Mouse (Mus musculus) monocyte, adult 5-6 weeks (primary cell): ENCODE results near the gene P2ry6. TPM values are rescaled to one million over a fixed set of nuclear protein-coding genes. Genes with fewer than 3 reads are reported as not detected.

Experiments used
- ATAC-seq: fragments of 153-309, 156-312 bp; replicated peaks from 2 replicates; pipeline ENCODE4 v1.8.0; 2017; ENCODE audit warnings: mild to moderate bottlenecking; ENCODE audit not compliant: low TSS enrichment, insufficient number of reproducible peaks, severe bottlenecking, poor library complexity, low FRiP score
- total RNA-seq: library from RNA; stranded (forward); fragments of 200-1000, 200-491, 200-594 nt; gene quantifications from 3 replicates; pipeline ENCODE4 v1.2.3, GENCODE M21; 2017

P2ry6 gene
- total RNA-seq, 1 experiment from 2014 or later = 27.7 TPM

- no peak for ATAC-seq
Measured at GRCm38 (mm10) chr7:100897828-100898227, 76.6 kb downstream of the P2ry6 start.

DNA sequence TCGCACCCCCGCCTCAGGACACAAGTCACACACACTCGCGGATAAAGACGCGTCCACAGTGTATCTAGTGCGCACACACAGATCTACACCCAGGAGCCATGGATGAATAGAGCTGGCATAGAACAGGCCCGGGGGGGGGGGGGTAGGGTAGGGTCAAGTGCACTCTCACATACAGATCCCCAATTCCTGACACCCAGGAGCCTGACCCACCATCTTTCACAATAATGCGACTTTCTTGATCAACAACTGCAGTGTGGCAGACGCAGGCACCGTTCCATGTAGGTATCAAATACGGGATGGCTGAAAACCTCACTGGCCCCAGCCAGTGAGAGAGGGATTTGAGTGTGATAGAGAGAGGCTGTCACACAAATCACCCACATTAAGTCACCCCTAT is 79.6 kb downstream of the P2ry6 start:
- ATAC-seq = no peak

DNA sequence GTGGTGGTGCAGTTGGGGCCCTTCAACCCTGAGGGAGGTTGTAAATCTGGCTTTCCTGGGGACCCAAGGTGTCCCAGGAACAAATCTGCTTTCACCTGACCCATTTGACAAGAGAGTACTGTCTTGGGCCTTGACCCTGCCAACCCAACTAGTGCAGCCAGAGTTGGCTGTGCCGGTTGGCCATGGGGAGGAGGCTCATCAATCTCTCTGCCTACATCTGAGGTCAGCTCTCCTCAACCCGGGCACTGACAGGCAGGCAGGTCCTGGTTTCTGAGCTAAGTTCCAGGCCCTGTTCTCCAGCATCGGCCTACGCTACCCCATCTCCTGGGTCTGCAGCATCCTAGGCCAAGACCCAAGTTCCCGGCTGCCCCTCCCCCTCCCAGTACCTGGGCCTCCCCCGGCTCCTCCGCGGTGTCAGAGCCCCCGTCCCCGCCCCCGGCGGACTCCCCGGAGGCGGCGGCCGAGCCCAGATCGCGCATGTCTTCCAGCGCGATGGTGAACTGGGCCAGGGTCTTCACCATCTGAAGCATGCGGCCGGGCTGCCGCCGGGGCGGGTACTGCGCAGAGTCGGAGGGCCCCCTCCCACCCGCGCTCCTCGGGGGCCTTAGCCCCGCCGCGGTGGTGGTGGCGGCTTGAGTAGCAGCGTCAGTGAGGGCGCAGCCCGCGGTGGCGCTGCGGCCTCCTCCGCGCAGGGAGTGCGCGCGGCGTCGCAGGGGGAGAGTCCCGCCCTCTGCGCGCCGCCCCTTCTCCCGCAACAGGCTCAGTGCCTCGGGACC is 80.2 kb downstream of the P2ry6 start:
- ATAC-seq = no peak

DNA sequence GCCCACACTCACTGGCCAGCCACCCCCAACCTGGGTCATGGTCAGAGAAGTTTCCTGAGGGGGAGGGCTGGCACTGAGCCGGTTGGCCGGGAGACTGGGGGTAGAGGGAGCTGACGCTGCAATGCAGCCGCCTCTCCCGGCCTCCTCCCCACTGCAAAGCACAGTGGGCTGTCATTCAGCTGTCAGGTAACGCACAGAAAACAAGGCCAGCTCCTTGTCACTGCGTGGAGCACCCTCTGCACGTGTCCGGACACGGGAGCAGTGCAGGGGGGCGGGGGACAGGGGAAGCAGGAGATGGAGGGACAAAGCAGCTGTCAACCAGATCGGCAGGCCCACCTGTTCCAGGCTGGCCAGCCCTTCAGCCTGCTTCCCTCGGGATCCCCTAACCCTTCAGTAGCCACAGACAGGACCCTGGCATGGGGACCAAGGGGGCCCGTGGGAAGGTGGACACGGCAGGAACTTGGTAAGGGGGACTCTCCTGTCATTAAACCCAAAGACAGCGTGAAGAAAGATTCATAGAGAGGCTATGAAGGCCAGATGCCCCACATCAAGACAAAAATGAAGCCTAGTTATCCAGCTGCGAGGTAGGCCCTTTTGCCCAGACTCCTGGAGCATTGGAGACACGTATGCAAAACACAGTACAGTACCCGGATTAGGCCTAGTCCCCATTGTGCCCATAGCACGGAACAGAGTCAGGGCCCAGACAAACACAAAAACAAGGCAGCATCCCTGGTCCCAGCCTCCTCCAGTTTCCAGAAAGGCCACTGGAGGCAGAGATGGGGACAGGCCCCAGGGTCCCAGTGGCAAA is 81.0 kb downstream of the P2ry6 start:
- no peak for ATAC-seq

Other genes starting within 250 kb of the P2ry6 start
- 22.5 to 31.8 TPM (median 26.4 TPM) in 3 replicates for gene Relt, start 111.2 kb downstream of the P2ry6 start, total RNA-seq
- 0.10 to 0.29 TPM in 2 of 3 replicates, not detected in the other for gene Arhgef17, start 42.5 kb downstream of the P2ry6 start, total RNA-seq
- 0.19 to 6.9 TPM (median 0.49 TPM) in 3 replicates for gene P2ry2, start 38.2 kb upstream of the P2ry6 start, total RNA-seq
- 36.7 to 58.4 TPM (median 47.7 TPM) in 3 replicates for gene Fchsd2, start 118.2 kb upstream of the P2ry6 start, total RNA-seq